Mouse (Mus musculus): Measurements from ENCODE around the gene Plod3. TPM values are rescaled to one million over a fixed set of nuclear protein-coding genes. Genes with fewer than 3 reads are reported as not detected.

The Plod3 gene
- polyA plus RNA-seq, 1 experiment from 2014 or later: 17.2 TPM

DNA sequence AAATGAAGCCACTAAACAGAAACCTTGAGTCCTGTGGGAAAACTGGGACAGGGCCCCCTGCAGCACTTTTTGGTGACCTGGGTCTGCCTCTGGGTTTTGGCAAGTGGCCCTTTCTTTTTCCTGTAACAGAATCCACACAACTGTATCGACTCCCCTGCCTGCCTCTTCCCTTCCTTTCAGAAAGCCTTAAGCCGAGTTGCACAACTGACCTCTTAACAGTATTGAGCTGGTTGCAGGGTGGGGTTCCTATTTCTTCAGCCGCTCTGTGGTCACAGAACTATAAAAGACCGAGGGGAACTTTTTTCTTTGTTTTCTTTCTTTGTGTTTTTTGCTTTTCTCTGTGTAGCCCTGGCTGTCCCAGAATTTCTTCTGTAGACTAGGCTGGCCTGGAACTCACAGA, 9.1 kb upstream of the Plod3 start:
- Histone ChIP-seq H3K4me3 (ENCODE audit: low read depth, low read length) (no peak overlapping the region), H3K36me3 (ENCODE audit: control insufficient read depth, insufficient read depth, low read length) (no peaks in the 10 kb centered on the region), H3K9ac (ENCODE audit: low read length) (no peak overlapping the region), H3K27me3 (ENCODE audit: control insufficient read depth, insufficient read depth, low read length) (no peaks in the 10 kb centered on the region), H3K4me1 (replicated peaks; ENCODE audit: control insufficient read depth, insufficient read depth) (no peaks in the 10 kb centered on the region), H3K9me3 (ENCODE audit: control insufficient read depth, low read length) (no peaks in the 10 kb centered on the region), H3K4me2 (replicated peaks; ENCODE audit: low read depth) (no peak overlapping the region), H3K27ac (replicated peaks) (no peak overlapping the region)
- no peak for TF ChIP-seq EP300 (optimal IDR thresholded peaks at IDR 0.05)
- TF ChIP-seq CTCF (IDR thresholded peaks at IDR 0.05; ENCODE audit: low read depth): no peak
- ATAC-seq (ENCODE audit: low FRiP score, low TSS enrichment) (no peak), DNase-seq (ENCODE audit: low spot score) (no peak)
- 33% methylated on average over 4 of the region's 4 CpGs for WGBS

DNA sequence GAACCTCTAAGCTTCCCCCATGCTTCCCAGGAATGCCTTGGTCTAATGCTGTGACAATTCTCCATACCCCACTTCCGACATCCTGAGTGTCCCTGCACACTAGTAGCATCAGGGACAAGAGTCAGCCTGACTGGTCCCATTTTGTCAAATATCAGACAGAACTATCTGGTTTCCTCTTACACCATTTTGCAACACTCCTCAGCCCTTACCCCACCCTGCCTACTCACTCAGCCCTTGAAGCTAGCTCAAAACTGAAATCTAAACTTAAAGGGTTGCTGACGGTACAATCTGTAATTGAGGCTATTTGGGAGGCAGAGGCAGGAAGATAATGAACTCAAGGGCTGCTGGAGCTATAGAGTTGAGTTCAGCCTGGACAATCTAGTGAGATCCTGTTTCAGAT, 7.1 kb upstream of the Plod3 start:
- Histone ChIP-seq H3K9me3 (ENCODE audit: control insufficient read depth, low read length) (no peaks in the 10 kb centered on the region), H3K4me3 (ENCODE audit: low read depth, low read length) (no peak overlapping the region), H3K27me3 (ENCODE audit: control insufficient read depth, insufficient read depth, low read length) (no peaks in the 10 kb centered on the region), H3K4me2 (replicated peaks; ENCODE audit: low read depth) (no peak overlapping the region), H3K4me1 (replicated peaks; ENCODE audit: control insufficient read depth, insufficient read depth) (no peaks in the 10 kb centered on the region), H3K36me3 (ENCODE audit: control insufficient read depth, insufficient read depth, low read length) (no peaks in the 10 kb centered on the region), H3K27ac (replicated peaks) (no peak overlapping the region), H3K9ac (ENCODE audit: low read length) (no peak overlapping the region)
- WGBS: 90% methylated on average over 2 of the region's 2 CpGs
- DNase-seq (ENCODE audit: low spot score) (no peak), ATAC-seq (ENCODE audit: low FRiP score, low TSS enrichment) (no peak)
- TF ChIP-seq EP300 (optimal IDR thresholded peaks at IDR 0.05): no peak
- TF ChIP-seq CTCF (IDR thresholded peaks at IDR 0.05; ENCODE audit: low read depth): no peak

DNA sequence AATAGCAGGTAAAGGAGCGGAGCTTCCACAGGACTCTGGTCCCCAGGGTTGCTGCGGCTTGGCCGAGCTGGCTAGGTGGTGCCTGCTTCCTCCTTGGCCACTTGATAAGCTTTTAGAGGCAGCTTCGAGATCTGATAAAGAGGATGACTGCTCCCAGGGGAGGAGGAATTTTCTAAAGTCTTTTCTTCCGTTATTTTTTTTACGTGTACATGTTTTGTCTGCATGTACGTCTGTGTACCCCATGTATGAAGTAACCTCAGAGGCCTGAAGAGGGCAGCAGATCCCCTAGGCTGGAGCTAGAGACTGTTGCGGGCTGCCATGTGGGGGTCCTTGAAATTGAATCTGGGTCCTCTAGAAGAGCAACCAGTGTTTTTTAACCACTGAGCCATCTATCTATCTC, 5.8 kb upstream of the Plod3 start:
- no peak overlapping the region for H3K27ac ChIP-seq (replicated peaks)
- no peak overlapping the region for H3K4me3 ChIP-seq (ENCODE audit: low read depth, low read length)
- ATAC-seq (ENCODE audit: low FRiP score, low TSS enrichment) (no peak), DNase-seq (ENCODE audit: low spot score) (no peak)
- H3K36me3 ChIP-seq (ENCODE audit: control insufficient read depth, insufficient read depth, low read length): no peaks in the 10 kb centered on the region
- no peaks in the 10 kb centered on the region for H3K27me3 ChIP-seq (ENCODE audit: control insufficient read depth, insufficient read depth, low read length)
- H3K9me3 ChIP-seq (ENCODE audit: control insufficient read depth, low read length): no peaks in the 10 kb centered on the region
- no peaks in the 10 kb centered on the region for H3K4me1 ChIP-seq (replicated peaks; ENCODE audit: control insufficient read depth, insufficient read depth)
- H3K4me2 ChIP-seq (replicated peaks; ENCODE audit: low read depth): no peak overlapping the region
- WGBS: 86% methylated on average over 8 of the region's 8 CpGs
- TF ChIP-seq EP300 (optimal IDR thresholded peaks at IDR 0.05) (no peak), CTCF (IDR thresholded peaks at IDR 0.05; ENCODE audit: low read depth) (peak; percentile 50)
- H3K9ac ChIP-seq (ENCODE audit: low read length): no peak overlapping the region

DNA sequence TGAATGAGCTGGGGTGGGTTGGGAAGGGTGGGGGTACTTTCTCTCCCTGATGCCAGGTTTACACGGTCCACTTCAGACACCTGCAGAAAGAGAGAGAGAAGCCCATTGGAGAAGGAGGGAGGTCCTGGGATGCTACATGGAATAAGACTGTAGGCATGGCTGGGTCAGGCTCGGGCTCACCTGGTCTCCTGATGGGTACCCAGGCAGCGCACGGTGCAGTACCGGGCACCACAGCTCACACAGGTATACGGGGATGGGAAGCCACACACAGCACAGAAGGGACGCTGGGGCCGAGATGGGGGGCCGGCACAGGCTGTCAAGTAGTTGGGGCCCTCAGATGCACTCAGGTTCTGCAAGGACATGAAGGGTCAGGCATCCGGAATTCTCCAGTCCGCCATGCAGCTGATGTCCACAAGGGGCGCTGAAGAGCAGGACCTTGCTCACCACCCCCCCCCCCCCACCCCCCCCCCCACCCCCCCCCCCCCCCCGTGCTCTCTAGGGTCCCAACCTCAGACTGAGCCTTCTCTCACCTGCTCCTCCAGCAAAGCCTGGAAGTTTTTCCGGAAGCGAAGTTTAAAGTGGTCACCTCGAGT, 4.4 kb upstream of the Plod3 start:
- no peaks in the 10 kb centered on the region for H3K9me3 ChIP-seq (ENCODE audit: control insufficient read depth, low read length)
- DNase-seq (ENCODE audit: low spot score): peak; percentile 58
- WGBS: 61% methylated on average over 11 of the region's 16 CpGs

DNA sequence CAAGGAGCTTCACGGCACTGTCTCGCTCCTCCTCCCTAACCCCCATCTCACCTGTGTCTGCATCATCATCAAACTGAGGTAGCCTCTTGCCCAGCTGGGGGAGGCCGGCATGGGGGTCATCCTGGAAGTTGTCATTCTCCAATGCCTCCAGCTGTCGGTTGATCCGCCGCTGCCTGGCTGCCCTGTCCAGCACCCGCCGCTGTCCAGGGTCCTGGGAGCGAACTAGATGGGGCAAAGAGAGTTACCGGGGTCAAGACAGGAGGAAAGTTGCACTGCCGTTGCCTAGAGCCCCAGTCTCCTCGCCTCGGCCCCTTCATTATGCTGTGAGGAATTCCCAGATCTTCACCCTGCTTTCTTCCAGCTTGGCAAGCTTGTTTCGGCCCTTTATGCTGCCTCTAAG, 2.0 kb upstream of the Plod3 start:
- H3K9me3 ChIP-seq (ENCODE audit: control insufficient read depth, low read length): no peaks in the 10 kb centered on the region
- ATAC-seq (ENCODE audit: low FRiP score, low TSS enrichment) (no peak), DNase-seq (ENCODE audit: low spot score) (no peak)
- 61% methylated on average over 14 of the region's 14 CpGs for WGBS
- H3K4me1 ChIP-seq (replicated peaks; ENCODE audit: control insufficient read depth, insufficient read depth): 0 out of 2 replicates have a peak, but pooled peaks cover 2% of the 10 kb centered on the region
- H3K4me2 ChIP-seq (replicated peaks; ENCODE audit: low read depth): no peak overlapping the region
- H3K9ac ChIP-seq (ENCODE audit: low read length): no peak overlapping the region
- H3K4me3 ChIP-seq (ENCODE audit: low read depth, low read length): no peak overlapping the region
- H3K27me3 ChIP-seq (ENCODE audit: control insufficient read depth, insufficient read depth, low read length): no peaks in the 10 kb centered on the region
- H3K27ac ChIP-seq (replicated peaks): no peak overlapping the region
- H3K36me3 ChIP-seq (ENCODE audit: control insufficient read depth, insufficient read depth, low read length): peaks cover 1% of the 10 kb centered on the region; the same call in 1 of the 2 replicates
- TF ChIP-seq CTCF (IDR thresholded peaks at IDR 0.05; ENCODE audit: low read depth): no peak
- TF ChIP-seq EP300 (optimal IDR thresholded peaks at IDR 0.05): no peak

More for the DNA sequence above, 4.4 kb upstream of the Plod3 start:
- Histone ChIP-seq H3K4me1 (replicated peaks; ENCODE audit: control insufficient read depth, insufficient read depth) (no peaks in the 10 kb centered on the region), H3K36me3 (ENCODE audit: control insufficient read depth, insufficient read depth, low read length) (no peaks in the 10 kb centered on the region), H3K4me3 (ENCODE audit: low read depth, low read length) (no peak overlapping the region), H3K27ac (replicated peaks) (no peak overlapping the region), H3K9ac (ENCODE audit: low read length) (no peak overlapping the region), H3K27me3 (ENCODE audit: control insufficient read depth, insufficient read depth, low read length) (no peaks in the 10 kb centered on the region), H3K4me2 (replicated peaks; ENCODE audit: low read depth) (no peak overlapping the region)
- no peak for TF ChIP-seq EP300 (optimal IDR thresholded peaks at IDR 0.05)
- TF ChIP-seq CTCF (IDR thresholded peaks at IDR 0.05; ENCODE audit: low read depth): peak; percentile 66
- ATAC-seq (ENCODE audit: low FRiP score, low TSS enrichment): no peak

DNA sequence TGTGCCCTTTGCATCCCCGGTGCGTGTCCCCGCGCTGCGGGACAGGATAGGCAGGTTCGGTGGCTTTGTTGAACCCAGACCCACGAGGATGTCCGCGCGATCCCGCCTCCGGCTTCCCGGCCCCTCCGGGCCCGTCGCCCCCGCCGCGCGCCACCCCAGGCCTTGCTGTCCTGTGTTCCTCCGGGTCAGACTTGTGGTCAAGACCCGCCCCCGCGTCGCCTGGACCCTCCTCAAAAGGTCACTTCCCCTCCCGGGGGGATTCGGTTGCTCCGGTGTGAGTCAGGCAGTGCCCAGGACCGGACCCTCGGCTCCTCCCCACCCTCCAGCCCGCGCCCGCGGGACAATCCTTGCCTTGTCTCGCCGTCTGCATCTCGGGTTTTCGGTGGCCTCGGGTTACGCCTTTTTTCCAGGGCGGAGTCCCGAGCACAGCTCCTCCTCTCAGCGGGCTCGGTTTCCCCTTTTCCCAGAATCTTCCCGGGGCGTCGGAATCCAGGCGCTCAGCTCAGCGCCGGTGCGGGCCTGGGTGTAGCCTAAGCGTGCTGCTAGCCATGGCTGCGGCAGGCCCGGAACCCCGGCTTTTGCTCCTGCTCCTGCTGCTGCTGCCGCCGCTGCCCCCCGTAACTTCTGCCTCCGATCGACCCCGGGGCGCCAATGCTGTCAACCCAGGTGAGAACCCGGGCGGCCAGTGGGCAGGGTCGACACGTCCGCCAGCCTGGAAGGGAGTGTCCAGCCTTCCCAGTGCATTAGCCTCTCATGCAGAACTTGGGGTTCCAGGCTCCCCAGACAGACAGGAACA, 517 bp downstream of the Plod3 start:
- Histone ChIP-seq H3K4me2 (replicated peaks; ENCODE audit: low read depth) (peak overlapping the region; percentile 93), H3K27me3 (ENCODE audit: control insufficient read depth, insufficient read depth, low read length) (no peaks in the 10 kb centered on the region), H3K9me3 (ENCODE audit: control insufficient read depth, low read length) (no peaks in the 10 kb centered on the region), H3K9ac (ENCODE audit: low read length) (peak overlapping the region; percentile 84), H3K4me1 (replicated peaks; ENCODE audit: control insufficient read depth, insufficient read depth) (0 out of 2 replicates have a peak, but pooled peaks cover 2% of the 10 kb centered on the region), H3K36me3 (ENCODE audit: control insufficient read depth, insufficient read depth, low read length) (peaks cover 19% of the 10 kb centered on the region), H3K4me3 (ENCODE audit: low read depth, low read length) (peak overlapping the region; percentile 92), H3K27ac (replicated peaks) (peak overlapping the region; percentile 89)
- peak; percentile 64 for ATAC-seq (ENCODE audit: low FRiP score, low TSS enrichment)
- WGBS: under 1% methylated on average over 66 of the region's 67 CpGs
- TF ChIP-seq EP300 (optimal IDR thresholded peaks at IDR 0.05): no peak
- peak; percentile 4; the same call in 1 of the 2 replicates for TF ChIP-seq CTCF (IDR thresholded peaks at IDR 0.05; ENCODE audit: low read depth)
- peak; percentile 84 for DNase-seq (ENCODE audit: low spot score)

All from stomach, postnatal 0 days (tissue).